Mouse (Mus musculus): ENCODE data around the gene BC037034. TPM values are rescaled to one million over a fixed set of nuclear protein-coding genes. Genes with fewer than 3 reads are reported as not detected.
A peak's percentile ranks its signal among the peaks of the same experiment; 100 is the strongest.

The BC037034 gene
- 131 and 172 TPM in 2 replicates for polyA plus RNA-seq (2012; rRNA removed)

- TF ChIP-seq CTCF (IDR thresholded peaks at IDR 0.05; ENCODE audit: borderline replicate concordance, extremely low read depth, insufficient read depth, insufficient read length) (no peak), POLR2A (IDR thresholded peaks at IDR 0.05; ENCODE audit: borderline replicate concordance, extremely low read depth, insufficient read depth, insufficient read length, poor library complexity, severe bottlenecking) (peak; percentile 72; the same call in 1 of the 2 replicates)
- peak; percentile 95 for DNase-seq (ENCODE audit: low read depth)
These were observed at the start of gene BC037034 for GRCm38 (mm10) chr5:138263260-138264206. Gene BC037034 (minus strand): TSS chr5:138264033.

- TF ChIP-seq CTCF (IDR thresholded peaks at IDR 0.05; ENCODE audit: borderline replicate concordance, extremely low read depth, insufficient read depth, insufficient read length) (no peak), POLR2A (IDR thresholded peaks at IDR 0.05; ENCODE audit: borderline replicate concordance, extremely low read depth, insufficient read depth, insufficient read length, poor library complexity, severe bottlenecking) (no peak)
- DNase-seq (ENCODE audit: low read depth), result no peak
These were observed 49.0 kb upstream of the BC037034 start for GRCm38 (mm10) chr5:138312795-138313194.

- TF ChIP-seq POLR2A (IDR thresholded peaks at IDR 0.05; ENCODE audit: borderline replicate concordance, extremely low read depth, insufficient read depth, insufficient read length, poor library complexity, severe bottlenecking), result no peak
- no peak for DNase-seq (ENCODE audit: low read depth)
These were observed 35.8 kb upstream of the BC037034 start for GRCm38 (mm10) chr5:138299613-138300012.

GRCm38 (mm10) chr5:138294158-138294557 is 30.3 kb upstream of the BC037034 start:
- no peak for DNase-seq (ENCODE audit: low read depth)
- TF ChIP-seq POLR2A (IDR thresholded peaks at IDR 0.05; ENCODE audit: borderline replicate concordance, extremely low read depth, insufficient read depth, insufficient read length, poor library complexity, severe bottlenecking) (no peak), CTCF (IDR thresholded peaks at IDR 0.05; ENCODE audit: borderline replicate concordance, extremely low read depth, insufficient read depth, insufficient read length) (no peak)

GRCm38 (mm10) chr5:138291638-138292037 is 27.8 kb upstream of the BC037034 start:
- TF ChIP-seq CTCF (IDR thresholded peaks at IDR 0.05; ENCODE audit: borderline replicate concordance, extremely low read depth, insufficient read depth, insufficient read length) (no peak), POLR2A (IDR thresholded peaks at IDR 0.05; ENCODE audit: borderline replicate concordance, extremely low read depth, insufficient read depth, insufficient read length, poor library complexity, severe bottlenecking) (no peak)
- DNase-seq (ENCODE audit: low read depth), result no peak

GRCm38 (mm10) chr5:138287861-138288260 is 24.0 kb upstream of the BC037034 start:
- TF ChIP-seq CTCF (IDR thresholded peaks at IDR 0.05; ENCODE audit: borderline replicate concordance, extremely low read depth, insufficient read depth, insufficient read length) (peak; percentile 14; the same call in 1 of the 2 replicates), POLR2A (IDR thresholded peaks at IDR 0.05; ENCODE audit: borderline replicate concordance, extremely low read depth, insufficient read depth, insufficient read length, poor library complexity, severe bottlenecking) (no peak)
- no peak for DNase-seq (ENCODE audit: low read depth)

- TF ChIP-seq POLR2A (IDR thresholded peaks at IDR 0.05; ENCODE audit: borderline replicate concordance, extremely low read depth, insufficient read depth, insufficient read length, poor library complexity, severe bottlenecking) (no peak), CTCF (IDR thresholded peaks at IDR 0.05; ENCODE audit: borderline replicate concordance, extremely low read depth, insufficient read depth, insufficient read length) (peak; percentile 2; the same call in 1 of the 2 replicates)
- DNase-seq (ENCODE audit: low read depth), result no peak
These were observed 19.7 kb upstream of the BC037034 start for GRCm38 (mm10) chr5:138283540-138283939.

GRCm38 (mm10) chr5:138281798-138282197 is 18.0 kb upstream of the BC037034 start:
- DNase-seq (ENCODE audit: low read depth), result no peak
- TF ChIP-seq CTCF (IDR thresholded peaks at IDR 0.05; ENCODE audit: borderline replicate concordance, extremely low read depth, insufficient read depth, insufficient read length) (no peak), POLR2A (IDR thresholded peaks at IDR 0.05; ENCODE audit: borderline replicate concordance, extremely low read depth, insufficient read depth, insufficient read length, poor library complexity, severe bottlenecking) (no peak)

- no peak for TF ChIP-seq POLR2A (IDR thresholded peaks at IDR 0.05; ENCODE audit: borderline replicate concordance, extremely low read depth, insufficient read depth, insufficient read length, poor library complexity, severe bottlenecking)
- TF ChIP-seq CTCF (IDR thresholded peaks at IDR 0.05; ENCODE audit: borderline replicate concordance, extremely low read depth, insufficient read depth, insufficient read length), result no peak
- no peak for DNase-seq (ENCODE audit: low read depth)
These were observed 17.0 kb upstream of the BC037034 start for GRCm38 (mm10) chr5:138280829-138281228.

- no peak for DNase-seq (ENCODE audit: low read depth)
- TF ChIP-seq POLR2A (IDR thresholded peaks at IDR 0.05; ENCODE audit: borderline replicate concordance, extremely low read depth, insufficient read depth, insufficient read length, poor library complexity, severe bottlenecking), result no peak
- no peak for TF ChIP-seq CTCF (IDR thresholded peaks at IDR 0.05; ENCODE audit: borderline replicate concordance, extremely low read depth, insufficient read depth, insufficient read length)
These were observed 16.6 kb upstream of the BC037034 start for GRCm38 (mm10) chr5:138280425-138280768.

- DNase-seq (ENCODE audit: low read depth), result peak; percentile 100
- TF ChIP-seq POLR2A (IDR thresholded peaks at IDR 0.05; ENCODE audit: borderline replicate concordance, extremely low read depth, insufficient read depth, insufficient read length, poor library complexity, severe bottlenecking) (peak; percentile 54; the same call in 1 of the 2 replicates), CTCF (IDR thresholded peaks at IDR 0.05; ENCODE audit: borderline replicate concordance, extremely low read depth, insufficient read depth, insufficient read length) (no peak)
These were observed 16.0 kb upstream of the BC037034 start, which contains the start of the genes Gm43720, Gpc2 and Stag3 for GRCm38 (mm10) chr5:138279585-138280424. Gene Gm43720 (minus strand): TSS chr5:138279958. Gene Gpc2 (minus strand): TSS chr5:138280005. Gene Stag3 (plus strand): TSS chr5:138280240.
